Mouse (Mus musculus) heart, postnatal 10 days (tissue): ENCODE measurements around the gene Ubr1. TPM values are rescaled to one million over a fixed set of nuclear protein-coding genes. Genes with fewer than 3 reads are reported as not detected.
"Not testable (repeated sequence)": the region's sequence is repeated elsewhere in the genome, so short reads cannot be mapped to it uniquely, and the experiment has no call there.

Experiments used
- DNase-seq, 2 experiments: peaks; one replicate each; pipeline ENCODE4 v3.0.0; 2021
- intact Hi-C: fragments of 180-260 bp; cut with DNase I; formaldehyde crosslinking; loops from one replicate; pipeline ENCODE4 v1.15.1; 2025
- total RNA-seq, 2 experiments: library from RNA; stranded (reverse); gene quantifications; 2 replicates each; pipeline ENCODE4 v1.2.3; 2021

The Ubr1 gene
- total RNA-seq, 2 experiments from 2014 or later = 25.9 to 31.9 TPM

DNA sequence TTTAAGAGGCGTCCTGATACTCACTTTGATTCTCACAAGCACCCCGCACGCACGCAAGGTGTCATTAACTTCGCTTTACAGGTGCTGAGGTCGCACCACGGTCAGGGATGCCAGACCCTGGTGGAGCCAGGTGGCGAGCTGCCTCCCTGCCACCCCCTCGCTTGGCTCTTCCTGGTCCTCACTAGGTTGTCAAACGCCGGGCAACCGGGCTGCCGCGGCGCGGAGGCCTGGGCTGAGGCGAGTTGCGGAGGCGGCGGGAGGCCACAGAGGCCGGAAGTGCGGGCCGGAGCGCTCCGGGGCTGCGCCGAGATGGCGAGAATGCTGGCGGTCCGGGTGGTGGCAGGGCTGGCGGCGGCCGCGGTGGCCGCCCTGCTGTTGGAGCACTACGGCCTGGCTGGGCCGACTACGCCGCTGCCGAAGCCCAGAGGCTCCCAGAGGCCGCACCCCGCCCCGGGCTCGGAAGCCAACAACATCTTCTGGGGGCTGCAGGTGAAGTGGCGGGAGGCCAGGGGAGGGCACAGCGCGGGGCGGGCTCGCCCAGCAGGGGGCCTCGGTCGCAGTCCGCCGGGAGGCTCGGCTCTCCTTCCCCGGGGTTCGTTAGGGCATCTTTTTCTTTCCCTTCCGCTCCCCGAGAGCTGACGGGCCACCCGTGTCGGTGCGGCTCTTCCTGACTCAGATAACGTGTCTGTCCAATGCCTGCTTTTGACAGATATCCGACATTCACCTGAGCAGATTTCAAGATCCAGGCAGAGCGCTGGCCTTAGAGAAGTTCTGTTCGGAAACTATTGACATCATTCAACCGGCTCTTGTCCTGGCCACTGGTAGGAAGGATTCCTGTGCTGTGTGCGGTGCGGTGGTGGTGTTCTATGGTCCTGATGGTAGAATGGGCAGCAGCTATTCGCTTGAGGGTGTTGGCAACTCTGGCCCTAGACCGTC is 6.7 kb upstream of the Ubr1 start, which contains the start of gene Tmem62:
Tmem62 (plus strand) TSS at position 28 of the 936 bp plus-strand sequence.
- intact Hi-C loops = loop anchor here (5.0 kb wide), 1 partner anchor 125 kb away; no protein-coding TSS in a partner anchor
- DNase-seq = peak; percentile 74 to 77

DNA sequence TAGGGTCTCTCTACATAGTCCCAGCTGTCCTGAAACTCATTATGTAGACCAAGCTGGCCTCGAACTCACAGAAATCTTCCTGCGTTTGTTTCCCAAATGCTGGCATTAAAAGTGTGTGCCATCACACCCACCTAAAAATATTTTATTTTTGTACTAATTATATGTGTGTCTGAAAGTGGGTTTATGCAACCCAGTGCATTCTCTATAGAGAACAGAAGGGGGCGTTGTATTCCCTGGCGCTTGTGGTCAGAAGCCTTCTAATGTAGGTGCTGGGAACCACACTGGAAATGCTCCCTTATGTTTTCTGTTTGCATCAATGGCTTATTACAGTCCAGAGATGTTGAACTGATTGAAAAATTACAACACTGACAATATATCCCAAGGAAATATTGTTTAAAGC is 5.8 kb upstream of the Ubr1 start:
- DNase-seq = peak in 1 of 2 experiments; percentile 30
- intact Hi-C loops = loop anchor here (5.0 kb wide), 1 partner anchor 126 kb away; no protein-coding TSS in a partner anchor

DNA sequence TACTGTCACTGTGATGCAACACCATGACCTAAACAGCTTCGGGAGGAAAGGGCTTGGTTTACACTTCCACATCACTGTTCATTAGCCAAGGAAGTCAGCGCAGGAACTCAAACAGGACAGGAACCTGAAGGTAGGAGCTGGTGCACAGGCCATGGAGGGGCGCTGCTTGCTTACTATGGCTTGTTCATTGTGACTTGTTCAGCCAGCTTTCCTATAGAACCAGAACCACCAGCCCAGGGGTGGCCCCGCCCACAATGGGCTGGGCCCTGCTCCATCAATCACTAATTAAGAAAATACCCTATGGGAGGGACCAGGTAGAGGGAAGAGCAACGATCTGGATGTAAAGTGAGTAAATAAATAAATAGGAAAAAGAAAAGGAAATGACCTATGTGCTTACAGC is 2.4 kb upstream of the Ubr1 start:
- DNase-seq = no peak
- intact Hi-C loops = loop anchor here (5.0 kb wide), 1 partner anchor 34 kb away; the partner anchor contains the start of gene Ccndbp1

- not testable (repeated sequence) for DNase-seq
- intact Hi-C loops = loop anchor here (5.0 kb wide), 1 partner anchor 35 kb away; the partner anchor contains the start of gene Ccndbp1
These were observed 1.7 kb upstream of the Ubr1 start for GRCm38 (mm10) chr2:120972257-120972656.

DNA sequence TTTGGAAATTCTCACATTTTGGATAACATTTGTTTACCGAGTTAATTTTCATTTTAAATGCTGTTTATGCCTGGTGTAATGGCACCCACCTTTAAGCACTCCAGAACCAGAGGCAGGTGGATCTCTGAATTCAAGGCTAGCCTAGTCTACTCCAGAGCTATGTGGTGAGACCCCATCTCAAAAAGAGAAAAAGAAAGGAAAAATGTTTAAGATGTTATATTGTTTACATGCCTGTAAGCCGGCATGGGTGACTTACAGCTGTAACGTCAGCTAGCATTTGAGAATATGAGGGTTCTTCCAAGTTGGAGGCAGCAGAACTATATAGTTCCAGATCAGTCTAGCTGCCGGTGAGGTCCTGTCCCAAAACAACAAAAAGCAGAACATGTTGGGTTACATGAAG is 1.3 kb upstream of the Ubr1 start:
- intact Hi-C loops = loop anchor here (5.0 kb wide), 1 partner anchor 36 kb away; the partner anchor contains the start of gene Ccndbp1
- no peak for DNase-seq

DNA sequence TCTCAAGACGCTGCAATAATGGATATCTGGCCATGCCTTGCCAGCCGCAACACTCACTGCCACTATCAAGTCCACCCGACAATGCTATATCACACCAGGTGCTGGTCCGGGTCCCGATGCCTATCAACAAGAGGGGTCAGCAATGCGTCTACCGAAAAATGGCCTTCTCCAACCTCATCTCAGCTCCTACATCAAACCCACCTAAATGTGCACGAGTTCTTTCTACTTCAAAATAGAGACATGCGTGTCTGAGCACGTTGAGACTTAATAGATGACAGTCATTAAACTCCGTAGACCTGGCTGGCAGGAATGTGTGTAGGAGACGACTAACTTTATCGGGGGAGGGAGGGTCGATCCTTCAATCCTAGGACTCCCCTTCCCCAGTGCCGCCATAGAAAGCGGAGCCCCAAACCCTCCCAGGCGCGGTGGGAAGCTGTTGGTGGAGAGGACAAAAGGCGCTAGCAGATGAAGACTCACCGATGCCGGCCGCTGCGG is 423 bp downstream of the Ubr1 start:
- no peak for DNase-seq
- intact Hi-C loops = loop anchor here (5.0 kb wide), 1 partner anchor 37 kb away; the partner anchor contains the start of gene Ccndbp1

DNA sequence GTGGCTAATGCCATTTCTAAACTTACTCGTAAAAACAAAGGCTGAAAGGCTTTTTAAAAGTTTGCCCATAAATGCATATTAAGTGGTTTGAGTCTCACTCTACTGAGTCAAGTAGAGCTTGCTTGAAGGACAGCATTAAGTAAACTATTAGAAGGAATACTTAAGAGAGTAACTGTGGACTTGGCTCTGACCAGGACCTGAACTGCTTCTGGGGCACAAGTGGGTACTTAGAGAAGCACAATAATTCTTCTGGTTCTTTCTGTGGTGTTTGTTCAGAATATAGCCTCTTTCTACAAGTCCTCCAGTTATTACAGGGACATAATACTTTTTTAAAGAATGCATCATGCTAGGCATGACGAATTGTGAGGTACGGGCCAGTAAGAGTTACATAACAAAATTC is 5.0 kb downstream of the Ubr1 start:
- intact Hi-C loops = no loop called here
- DNase-seq = no peak

DNA sequence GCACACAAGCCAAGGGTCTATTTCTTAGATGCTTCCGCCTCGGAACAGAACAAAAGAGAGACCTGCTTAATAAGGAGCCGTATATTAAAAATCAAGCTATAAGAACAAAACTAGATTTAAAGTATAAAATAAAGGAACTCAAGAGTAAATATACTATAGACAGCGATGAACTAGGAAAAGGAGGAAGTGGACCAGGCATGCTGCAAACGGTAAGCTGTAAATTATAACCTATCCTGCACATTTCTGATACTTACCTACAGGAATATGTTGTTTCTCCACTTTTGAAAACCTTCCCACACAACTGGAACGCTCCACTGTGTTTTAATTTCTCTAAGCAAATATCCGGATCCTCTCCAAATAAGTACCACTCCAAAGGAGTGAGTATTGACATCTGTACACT is 7.4 kb downstream of the Ubr1 start:
- intact Hi-C loops = no loop called here
- DNase-seq = no peak

DNA sequence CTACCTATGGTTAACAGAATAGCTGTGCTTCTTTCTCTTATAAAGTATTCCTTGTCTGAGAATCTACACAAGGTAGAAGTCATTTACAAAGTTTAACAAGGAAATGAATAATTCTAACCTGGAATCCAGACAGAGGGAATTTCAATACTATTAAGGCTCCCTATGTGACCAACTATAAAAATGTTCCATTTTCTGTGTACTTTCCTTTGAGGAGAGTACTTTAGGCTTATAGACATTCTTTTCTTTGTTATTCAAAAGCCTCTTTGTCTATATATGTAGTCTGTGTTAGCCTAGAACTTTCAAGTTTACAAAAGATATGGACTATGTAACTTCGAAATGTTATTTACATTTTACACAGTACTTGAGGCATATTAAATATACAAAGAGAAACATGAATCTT is 10.3 kb downstream of the Ubr1 start:
- intact Hi-C loops = no loop called here
- no peak for DNase-seq

DNA sequence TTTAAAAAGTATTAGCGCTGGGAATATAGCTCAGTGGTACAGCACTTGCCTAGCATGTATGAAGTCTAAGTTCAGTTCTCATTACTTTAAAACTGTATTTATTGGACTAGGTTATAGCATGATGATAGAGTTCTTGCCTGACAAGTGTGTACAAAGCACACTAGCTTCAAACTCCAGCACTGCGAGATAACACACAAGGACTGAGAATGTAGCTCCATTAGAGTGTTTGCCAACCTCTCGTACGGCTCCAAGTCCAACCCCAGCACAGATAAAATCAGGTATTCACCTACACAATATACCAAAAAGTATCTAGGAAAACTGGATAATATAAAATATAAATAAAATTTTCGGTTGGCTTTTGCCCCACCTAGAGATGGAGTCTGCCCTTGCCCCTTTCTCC is 10.7 kb downstream of the Ubr1 start:
- no peak for DNase-seq
- intact Hi-C loops = no loop called here

GRCm38 (mm10) chr2:120959363-120959762 is 11.2 kb downstream of the Ubr1 start:
- intact Hi-C loops = no loop called here
- DNase-seq = no peak

GRCm38 (mm10) chr2:120952176-120952938 is 18.2 kb downstream of the Ubr1 start:
- no peak for DNase-seq
- intact Hi-C loops = no loop called here

- DNase-seq = no peak
- intact Hi-C loops = no loop called here
These were observed 19.3 kb downstream of the Ubr1 start for GRCm38 (mm10) chr2:120951208-120951607.

GRCm38 (mm10) chr2:120933038-120933437 is 37.5 kb downstream of the Ubr1 start:
- no peak for DNase-seq
- intact Hi-C loops = no loop called here

DNA sequence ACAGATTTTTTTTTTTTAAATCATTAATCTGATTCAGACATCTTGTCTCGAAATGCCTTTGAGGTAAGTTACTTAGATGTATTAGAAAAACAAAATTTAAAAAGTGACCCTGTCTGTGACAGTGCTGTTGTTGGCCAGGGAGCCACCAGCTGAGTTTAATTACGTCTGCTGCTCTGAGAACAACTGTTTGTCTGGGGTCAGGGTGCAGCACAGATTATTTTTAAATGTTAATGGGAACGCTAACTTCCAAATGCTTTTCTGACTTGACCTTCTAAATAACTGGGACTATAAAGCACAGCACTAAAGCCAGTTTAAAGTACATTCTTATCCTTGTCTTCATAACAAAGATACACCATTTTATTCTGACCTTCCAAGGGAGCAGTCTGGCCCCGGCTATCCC is 61.0 kb downstream of the Ubr1 start:
- intact Hi-C loops = no loop called here
- DNase-seq = peak; percentile 3 to 7

GRCm38 (mm10) chr2:120896361-120896760 is 74.2 kb downstream of the Ubr1 start:
- no peak for DNase-seq
- intact Hi-C loops = no loop called here

DNA sequence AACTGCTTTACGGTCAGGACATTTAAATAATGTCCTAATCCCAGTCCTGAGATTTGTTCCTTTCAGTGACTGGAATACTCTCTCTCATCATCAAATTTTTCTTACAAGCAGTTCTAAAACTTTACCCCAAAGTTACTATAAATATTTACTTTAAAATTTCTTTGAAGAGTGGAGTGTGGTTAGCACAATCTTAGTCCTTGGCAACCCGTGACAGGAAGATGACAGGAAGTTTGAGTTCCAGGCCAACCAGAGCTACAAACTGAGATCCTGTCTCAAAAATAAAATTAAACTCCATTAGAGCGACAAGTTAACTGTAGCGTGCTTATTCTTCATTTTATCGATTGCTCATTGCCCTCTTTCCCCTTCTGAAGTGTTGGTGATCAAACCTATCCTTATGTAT is 82.9 kb downstream of the Ubr1 start:
- DNase-seq = no peak
- intact Hi-C loops = no loop called here

DNA sequence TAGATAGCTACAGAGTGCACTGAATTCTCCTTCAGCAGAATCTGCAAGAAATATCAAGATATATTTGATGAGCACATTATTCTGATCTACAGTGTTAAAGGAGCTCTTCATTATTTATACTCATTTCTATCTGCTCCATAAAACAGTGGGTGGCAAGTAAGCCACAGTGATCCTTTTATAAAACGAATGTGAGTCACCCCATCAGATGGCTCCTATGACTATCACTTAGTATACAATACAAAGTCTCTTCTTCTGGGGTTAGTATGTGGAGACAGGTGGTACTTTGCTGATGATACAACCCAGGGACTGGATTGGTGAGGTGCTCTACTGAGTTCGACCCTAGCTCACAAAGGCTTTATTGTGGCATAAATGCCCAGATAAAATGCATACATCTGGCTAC is 97.3 kb downstream of the Ubr1 start:
- DNase-seq = no peak
- intact Hi-C loops = loop anchor here (5.0 kb wide), 1 partner anchor 396 kb away; no protein-coding TSS in a partner anchor

DNA sequence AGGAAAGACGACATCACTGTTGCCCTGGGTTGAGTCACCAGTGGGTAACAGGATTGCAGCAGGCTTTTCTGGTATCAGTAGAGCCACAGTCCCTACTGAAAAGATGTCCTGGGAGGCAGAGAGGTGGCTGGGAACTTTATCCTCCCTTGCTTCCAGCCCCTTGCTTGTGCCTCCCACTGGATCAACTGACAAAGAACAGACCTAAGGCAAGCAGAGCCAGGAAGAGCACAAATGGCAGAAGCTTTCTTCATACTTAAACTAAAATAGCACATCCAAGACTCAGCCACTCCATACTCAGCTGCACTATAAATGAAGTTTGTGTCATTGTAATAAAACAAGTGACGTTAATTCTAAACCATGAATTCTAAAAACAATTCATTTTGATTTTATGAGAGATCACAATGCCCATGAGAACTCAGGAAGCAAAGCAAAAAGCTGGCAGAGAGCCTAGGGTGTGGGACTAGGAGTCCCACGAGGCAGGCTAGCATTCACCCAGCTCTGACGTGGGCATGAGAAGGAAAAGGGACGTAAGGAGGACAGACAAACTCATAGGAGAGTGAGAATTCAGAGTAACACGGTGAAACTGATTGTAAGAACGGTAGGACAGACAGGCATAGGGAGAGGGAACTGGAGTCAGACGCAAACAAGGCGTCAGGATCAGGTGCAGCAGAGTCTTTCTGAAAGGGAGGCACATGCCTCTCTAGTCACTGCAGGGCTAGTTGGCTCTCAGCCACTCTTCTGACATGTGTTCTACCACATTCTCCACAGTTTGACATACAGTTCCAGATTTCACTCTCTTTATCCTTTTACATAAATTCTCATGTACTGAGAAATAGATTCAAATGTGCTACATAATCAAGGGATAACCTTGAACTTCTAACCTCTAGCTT is 98.8 kb downstream of the Ubr1 start:
- intact Hi-C loops = loop anchor here (5.0 kb wide), 1 partner anchor 394 kb away; no protein-coding TSS in a partner anchor
- peak; percentile 28 to 46 for DNase-seq

DNA sequence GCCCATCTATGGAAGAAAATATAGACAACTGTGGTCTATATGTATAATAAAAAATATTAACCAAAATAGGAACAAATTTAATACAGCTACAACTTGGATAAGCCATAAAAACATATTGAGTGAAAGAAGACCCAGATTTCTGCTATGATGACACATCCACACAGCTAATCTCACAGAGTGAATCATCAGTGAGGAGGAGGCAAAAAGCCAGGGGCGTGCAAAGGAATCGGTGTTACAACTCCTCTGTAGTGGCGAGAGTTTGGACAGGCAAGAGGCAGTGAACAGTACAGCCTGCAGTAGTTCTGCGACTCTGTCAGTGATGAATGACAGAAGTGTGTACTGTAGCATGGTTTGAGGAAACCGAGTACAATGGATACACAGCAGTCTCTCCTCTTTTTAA is 103.2 kb downstream of the Ubr1 start:
- DNase-seq = no peak
- intact Hi-C loops = loop anchor here (5.0 kb wide), 1 partner anchor 130 kb away; no protein-coding TSS in a partner anchor
